Comparison of ENCODE assay signal across 9 mouse cellular contexts in genomic region chr4:57866088-57866487, GRCm38 (mm10). TPM values are rescaled to one million over a fixed set of nuclear protein-coding genes. Genes with fewer than 3 reads are reported as not detected.
DNase-seq lines count a peak whose midpoint lies in the region; ATAC-seq and TF ChIP-seq lines count a peak whose summit lies in the region.
"Had no signal": no experiment of that assay in that cellular context is flagged by ENCODE, and none has a peak within 500 bp of the region (broad histone marks: within the 10 kb centered on the region; RNA-seq: fewer than 3 reads in every experiment).

No protein-coding gene starts in this region.

- H3K4me3 ChIP-seq in midbrain, embryonic 15.5 days: no peak overlapping the region
- no peak overlapping the region for H3K4me3 ChIP-seq in midbrain, embryonic 14.5 days (replicated peaks; ENCODE audit: low read depth, low read length)
- H3K4me3 ChIP-seq in embryonic facial prominence, embryonic 11.5 days (ENCODE audit: low read depth, low read length): no peak overlapping the region
- no peak overlapping the region for H3K4me3 ChIP-seq in heart, postnatal 0 days (ENCODE audit: low read depth, low read length)
- H3K4me3 ChIP-seq in left cerebral cortex, adult 2 months: no peak overlapping the region

- H3K4me2 ChIP-seq in midbrain, embryonic 15.5 days: no peak overlapping the region
- H3K4me2 ChIP-seq in midbrain, embryonic 14.5 days (ENCODE audit: low read length): no peak overlapping the region
- no peak overlapping the region for H3K4me2 ChIP-seq in embryonic facial prominence, embryonic 11.5 days (ENCODE audit: low read depth, low read length)
- H3K4me2 ChIP-seq in heart, postnatal 0 days (ENCODE audit: low read depth, low read length): no peak overlapping the region

- no peak overlapping the region for H3K27ac ChIP-seq in midbrain, embryonic 15.5 days
- H3K27ac ChIP-seq in midbrain, embryonic 14.5 days (replicated peaks; ENCODE audit: low read depth, low read length): no peak overlapping the region
- no peak overlapping the region for H3K27ac ChIP-seq in embryonic facial prominence, embryonic 11.5 days (replicated peaks; ENCODE audit: low read depth, low read length)
- H3K27ac ChIP-seq in heart, postnatal 0 days (ENCODE audit: low read depth): peak overlapping the region; percentile 49; the same call in 1 of the 2 replicates
- no peak overlapping the region for H3K27ac ChIP-seq in left cerebral cortex, adult 2 months
- H3K27ac ChIP-seq: macrophage had no signal

- intact Hi-C loops in left cerebral cortex, adult 2 months (cut with DNase I): no loop called here

- no peaks in the 10 kb centered on the region for H3K36me3 ChIP-seq in midbrain, embryonic 15.5 days (replicated peaks)
- H3K36me3 ChIP-seq in midbrain, embryonic 14.5 days (ENCODE audit: control insufficient read depth, insufficient read depth, low read length): no peaks in the 10 kb centered on the region
- H3K36me3 ChIP-seq in embryonic facial prominence, embryonic 11.5 days (replicated peaks; ENCODE audit: control insufficient read depth, insufficient read depth, low read depth, low read length): no peaks in the 10 kb centered on the region; the same call in 1 of the 2 replicates
- peaks cover 5% of the 10 kb centered on the region; the same call in 1 of the 2 replicates for H3K36me3 ChIP-seq in heart, postnatal 0 days (replicated peaks; ENCODE audit: control insufficient read depth, insufficient read depth, low read length)

- H3K27me3 ChIP-seq in midbrain, embryonic 15.5 days (replicated peaks): no peaks in the 10 kb centered on the region
- H3K27me3 ChIP-seq in midbrain, embryonic 14.5 days (ENCODE audit: control insufficient read depth, insufficient read depth, low read length): no peaks in the 10 kb centered on the region
- no peaks in the 10 kb centered on the region for H3K27me3 ChIP-seq in embryonic facial prominence, embryonic 11.5 days (ENCODE audit: control insufficient read depth, insufficient read depth, low read length)
- no peaks in the 10 kb centered on the region for H3K27me3 ChIP-seq in heart, postnatal 0 days (ENCODE audit: control insufficient read depth, insufficient read depth, low read length)

- H3K9me3 ChIP-seq in midbrain, embryonic 15.5 days: no peaks in the 10 kb centered on the region
- no peaks in the 10 kb centered on the region for H3K9me3 ChIP-seq in midbrain, embryonic 14.5 days (ENCODE audit: control insufficient read depth, low read length)
- no peaks in the 10 kb centered on the region for H3K9me3 ChIP-seq in embryonic facial prominence, embryonic 11.5 days (replicated peaks; ENCODE audit: control insufficient read depth, low read length)
- no peaks in the 10 kb centered on the region for H3K9me3 ChIP-seq in heart, postnatal 0 days (replicated peaks; ENCODE audit: control insufficient read depth, low read length)

- ATAC-seq in midbrain, embryonic 15.5 days (replicated peaks): peak; percentile 82
- ATAC-seq in midbrain, embryonic 14.5 days (ENCODE audit: low FRiP score, low TSS enrichment): no peak
- ATAC-seq in embryonic facial prominence, embryonic 11.5 days (replicated peaks; ENCODE audit: insufficient number of reproducible peaks, low FRiP score, low TSS enrichment, low read depth): no peak
- ATAC-seq in heart, postnatal 0 days (ENCODE audit: insufficient read depth, low read depth): peak; percentile 63
- peak; percentile 66 for ATAC-seq in megakaryocyte progenitor cell, adult 5-6 weeks (replicated peaks; ENCODE audit: poor library complexity)

- H3K9ac ChIP-seq in midbrain, embryonic 15.5 days: no peak overlapping the region
- no peak overlapping the region for H3K9ac ChIP-seq in midbrain, embryonic 14.5 days (replicated peaks; ENCODE audit: low read length)
- no peak overlapping the region for H3K9ac ChIP-seq in embryonic facial prominence, embryonic 11.5 days (replicated peaks; ENCODE audit: low read length)
- no peak overlapping the region for H3K9ac ChIP-seq in heart, postnatal 0 days (replicated peaks; ENCODE audit: low read depth, low read length)

- 15% methylated on average over 2 of the region's 2 CpGs for WGBS in midbrain, embryonic 15.5 days
- 14% methylated on average over 2 of the region's 2 CpGs for WGBS in midbrain, embryonic 14.5 days
- WGBS in embryonic facial prominence, embryonic 11.5 days: 13% methylated on average over 2 of the region's 2 CpGs
- WGBS in heart, postnatal 0 days: 24% methylated on average over 2 of the region's 2 CpGs

- no peak for TF ChIP-seq CTCF in heart, postnatal 0 days (IDR thresholded peaks at IDR 0.05; ENCODE audit: low read depth)
- TF ChIP-seq CTCF in left cerebral cortex, adult 2 months (IDR thresholded peaks at IDR 0.05): no peak

- TF ChIP-seq EP300 in heart, postnatal 0 days (IDR thresholded peaks at IDR 0.05; ENCODE audit: low read depth): no peak

- H3K4me1 ChIP-seq in midbrain, embryonic 15.5 days: peaks cover 4% of the 10 kb centered on the region
- no peaks in the 10 kb centered on the region for H3K4me1 ChIP-seq in midbrain, embryonic 14.5 days (ENCODE audit: control insufficient read depth, insufficient read depth, low read length)
- H3K4me1 ChIP-seq in embryonic facial prominence, embryonic 11.5 days (ENCODE audit: control insufficient read depth, insufficient read depth, low read length): no peaks in the 10 kb centered on the region
- peaks cover 30% of the 10 kb centered on the region for H3K4me1 ChIP-seq in heart, postnatal 0 days (ENCODE audit: control insufficient read depth, insufficient read depth)

- DNase-seq in midbrain, embryonic 14.5 days: no peak
- peak; percentile 59 for DNase-seq in embryonic facial prominence, embryonic 11.5 days (ENCODE audit: low spot score)
- DNase-seq in heart, postnatal 0 days (ENCODE audit: low spot score): peak; percentile 54
- no peak for DNase-seq in right cerebral cortex, postnatal 36 days (ENCODE audit: low spot score in 2 of 2)
- no peak for DNase-seq in left cerebral cortex, adult 2 months (ENCODE audit: extremely low spot score in 1 of 2, low spot score in 2 of 2)
- DNase-seq: right cerebral cortex, postnatal 4 days had no signal

RNA-seq across cellular contexts. Expression of gene D630039A03Rik, which starts 50.0 kb away (rescaled TPM):
- polyA plus RNA-seq in midbrain, embryonic 15.5 days (2015; fragmentation: Nextera tagmentation; extraction: Ambion mirVana): 0.05 and 0.08 TPM in 2 replicates
- polyA plus RNA-seq in midbrain, embryonic 14.5 days (2014; fragmentation: Nextera tagmentation; extraction: Ambion mirVana): 0.09 TPM in 1 of 2 replicates, not detected in the other
- 0.07 TPM in 1 of 2 replicates, not detected in the other for polyA plus RNA-seq in embryonic facial prominence, embryonic 11.5 days (2014; fragmentation: Nextera tagmentation; extraction: Ambion mirVana)
- not detected in 2 replicates for total RNA-seq in heart, postnatal 0 days (2014; rRNA removed; ENCODE audit: low replicate concordance)
- polyA plus RNA-seq in heart, postnatal 0 days (2015; fragmentation: Nextera tagmentation; extraction: Ambion mirVana): 0.08 and 0.10 TPM in 2 replicates
- total RNA-seq in megakaryocyte progenitor cell, adult 5-6 weeks (2015): not detected in 2 replicates
- 0.34 TPM in 1 of 2 replicates, not detected in the other for total RNA-seq in megakaryocyte progenitor cell, adult 5-6 weeks (2017)
- total RNA-seq in left cerebral cortex, adult 2 months (2021): under 1 TPM; 0.27 to 0.42 TPM
- polyA plus RNA-seq: macrophage had no signal

Comparison
In these comparisons a context has a peak if more than half of its experiments do, and no peak if none do; other contexts are left out.
1. ATAC-seq: peak in midbrain, embryonic 15.5 days (single experiment), heart, postnatal 0 days (single experiment) and megakaryocyte progenitor cell, adult 5-6 weeks (single experiment); none in midbrain, embryonic 14.5 days (single experiment) and embryonic facial prominence, embryonic 11.5 days (single experiment).
2. DNase-seq: peak in embryonic facial prominence, embryonic 11.5 days (single experiment) and heart, postnatal 0 days (single experiment); none in midbrain, embryonic 14.5 days (single experiment), right cerebral cortex, postnatal 36 days (0 of 2) and left cerebral cortex, adult 2 months (0 of 2).